Mouse (Mus musculus): ENCODE data around the gene Ptpro. TPM values are rescaled to one million over a fixed set of nuclear protein-coding genes. Genes with fewer than 3 reads are reported as not detected.

Ptpro gene
- polyA plus RNA-seq, 1 experiment from 2014 or later = 4.5 TPM

GRCm38 (mm10) chr6:137252887-137253242 is 746 bp downstream of the Ptpro start:
- H3K9ac ChIP-seq (replicated peaks; ENCODE audit: low read length) = peak overlapping the region; percentile 58
- H3K4me3 ChIP-seq (ENCODE audit: low read depth, low read length) = peak overlapping the region; percentile 41
- H3K4me1 ChIP-seq (ENCODE audit: control insufficient read depth, insufficient read depth, low read length) = no peaks in the 10 kb centered on the region
- peak overlapping the region; percentile 87 for H3K4me2 ChIP-seq (ENCODE audit: low read depth, low read length)
- no peaks in the 10 kb centered on the region for H3K9me3 ChIP-seq (replicated peaks; ENCODE audit: control insufficient read depth, low read length)
- H3K27ac ChIP-seq (replicated peaks; ENCODE audit: low read depth, low read length) = no peak overlapping the region
- DNase-seq (ENCODE audit: low spot score) (no peak), ATAC-seq (replicated peaks; ENCODE audit: insufficient number of reproducible peaks, low FRiP score, low TSS enrichment, low read depth) (peak; percentile 21; the same call in 1 of the 2 replicates)
- no peaks in the 10 kb centered on the region for H3K36me3 ChIP-seq (replicated peaks; ENCODE audit: control insufficient read depth, insufficient read depth, low read depth, low read length)
- H3K27me3 ChIP-seq (ENCODE audit: control insufficient read depth, insufficient read depth, low read length) = peaks cover 9% of the 10 kb centered on the region
- WGBS = 0% methylated on average over 15 of the region's 15 CpGs

- Histone ChIP-seq H3K9ac (replicated peaks; ENCODE audit: low read length) (no peak overlapping the region), H3K27me3 (ENCODE audit: control insufficient read depth, insufficient read depth, low read length) (peaks cover 9% of the 10 kb centered on the region), H3K4me3 (ENCODE audit: low read depth, low read length) (no peak overlapping the region), H3K9me3 (replicated peaks; ENCODE audit: control insufficient read depth, low read length) (no peaks in the 10 kb centered on the region), H3K27ac (replicated peaks; ENCODE audit: low read depth, low read length) (no peak overlapping the region), H3K36me3 (replicated peaks; ENCODE audit: control insufficient read depth, insufficient read depth, low read depth, low read length) (no peaks in the 10 kb centered on the region), H3K4me1 (ENCODE audit: control insufficient read depth, insufficient read depth, low read length) (no peaks in the 10 kb centered on the region), H3K4me2 (ENCODE audit: low read depth, low read length) (no peak overlapping the region)
- ATAC-seq (replicated peaks; ENCODE audit: insufficient number of reproducible peaks, low FRiP score, low TSS enrichment, low read depth) (no peak), DNase-seq (ENCODE audit: low spot score) (peak; percentile 75)
- WGBS = 8% methylated on average over 7 of the region's 7 CpGs
Observed at GRCm38 (mm10) chr6:137253415-137253814, 1.3 kb downstream of the Ptpro start.

- Histone ChIP-seq H3K9ac (replicated peaks; ENCODE audit: low read length) (no peak overlapping the region), H3K27ac (replicated peaks; ENCODE audit: low read depth, low read length) (no peak overlapping the region), H3K4me3 (ENCODE audit: low read depth, low read length) (no peak overlapping the region), H3K4me2 (ENCODE audit: low read depth, low read length) (no peak overlapping the region), H3K36me3 (replicated peaks; ENCODE audit: control insufficient read depth, insufficient read depth, low read depth, low read length) (no peaks in the 10 kb centered on the region), H3K4me1 (ENCODE audit: control insufficient read depth, insufficient read depth, low read length) (no peaks in the 10 kb centered on the region), H3K9me3 (replicated peaks; ENCODE audit: control insufficient read depth, low read length) (no peaks in the 10 kb centered on the region), H3K27me3 (ENCODE audit: control insufficient read depth, insufficient read depth, low read length) (no peaks in the 10 kb centered on the region)
- ATAC-seq (replicated peaks; ENCODE audit: insufficient number of reproducible peaks, low FRiP score, low TSS enrichment, low read depth) = no peak
- no peak for DNase-seq (ENCODE audit: low spot score)
- WGBS = 100% methylated on average over 1 of the region's 1 CpGs
Observed at GRCm38 (mm10) chr6:137261033-137261432, 8.9 kb downstream of the Ptpro start.

GRCm38 (mm10) chr6:137262087-137262486 is 10.0 kb downstream of the Ptpro start:
- ATAC-seq (replicated peaks; ENCODE audit: insufficient number of reproducible peaks, low FRiP score, low TSS enrichment, low read depth) = no peak
- no peaks in the 10 kb centered on the region for H3K4me1 ChIP-seq (ENCODE audit: control insufficient read depth, insufficient read depth, low read length)
- no peaks in the 10 kb centered on the region for H3K27me3 ChIP-seq (ENCODE audit: control insufficient read depth, insufficient read depth, low read length)
- no peaks in the 10 kb centered on the region for H3K9me3 ChIP-seq (replicated peaks; ENCODE audit: control insufficient read depth, low read length)
- DNase-seq (ENCODE audit: low spot score) = no peak
- H3K36me3 ChIP-seq (replicated peaks; ENCODE audit: control insufficient read depth, insufficient read depth, low read depth, low read length) = no peaks in the 10 kb centered on the region
- 59% methylated on average over 3 of the region's 3 CpGs for WGBS
- no peak overlapping the region for H3K9ac ChIP-seq (replicated peaks; ENCODE audit: low read length)
- H3K4me3 ChIP-seq (ENCODE audit: low read depth, low read length) = no peak overlapping the region
- H3K27ac ChIP-seq (replicated peaks; ENCODE audit: low read depth, low read length) = no peak overlapping the region
- H3K4me2 ChIP-seq (ENCODE audit: low read depth, low read length) = no peak overlapping the region

GRCm38 (mm10) chr6:137268019-137268418 is 15.9 kb downstream of the Ptpro start:
- WGBS = 86% methylated on average over 8 of the region's 8 CpGs
- no peak for ATAC-seq (replicated peaks; ENCODE audit: insufficient number of reproducible peaks, low FRiP score, low TSS enrichment, low read depth)

GRCm38 (mm10) chr6:137268592-137268991 is 16.5 kb downstream of the Ptpro start:
- Histone ChIP-seq H3K27ac (replicated peaks; ENCODE audit: low read depth, low read length) (no peak overlapping the region), H3K4me2 (ENCODE audit: low read depth, low read length) (no peak overlapping the region), H3K36me3 (replicated peaks; ENCODE audit: control insufficient read depth, insufficient read depth, low read depth, low read length) (no peaks in the 10 kb centered on the region), H3K9ac (replicated peaks; ENCODE audit: low read length) (no peak overlapping the region), H3K27me3 (ENCODE audit: control insufficient read depth, insufficient read depth, low read length) (no peaks in the 10 kb centered on the region), H3K9me3 (replicated peaks; ENCODE audit: control insufficient read depth, low read length) (no peaks in the 10 kb centered on the region), H3K4me3 (ENCODE audit: low read depth, low read length) (no peak overlapping the region), H3K4me1 (ENCODE audit: control insufficient read depth, insufficient read depth, low read length) (no peaks in the 10 kb centered on the region)
- 91% methylated on average over 10 of the region's 10 CpGs for WGBS
- no peak for DNase-seq (ENCODE audit: low spot score)
- no peak for ATAC-seq (replicated peaks; ENCODE audit: insufficient number of reproducible peaks, low FRiP score, low TSS enrichment, low read depth)

More at GRCm38 (mm10) chr6:137268019-137268418, 15.9 kb downstream of the Ptpro start:
- Histone ChIP-seq H3K27ac (replicated peaks; ENCODE audit: low read depth, low read length) (no peak overlapping the region), H3K36me3 (replicated peaks; ENCODE audit: control insufficient read depth, insufficient read depth, low read depth, low read length) (no peaks in the 10 kb centered on the region), H3K4me3 (ENCODE audit: low read depth, low read length) (no peak overlapping the region), H3K4me2 (ENCODE audit: low read depth, low read length) (no peak overlapping the region), H3K9ac (replicated peaks; ENCODE audit: low read length) (no peak overlapping the region), H3K9me3 (replicated peaks; ENCODE audit: control insufficient read depth, low read length) (no peaks in the 10 kb centered on the region), H3K27me3 (ENCODE audit: control insufficient read depth, insufficient read depth, low read length) (no peaks in the 10 kb centered on the region), H3K4me1 (ENCODE audit: control insufficient read depth, insufficient read depth, low read length) (no peaks in the 10 kb centered on the region)
- no peak for DNase-seq (ENCODE audit: low spot score)

- Histone ChIP-seq H3K4me1 (ENCODE audit: control insufficient read depth, insufficient read depth, low read length) (no peaks in the 10 kb centered on the region), H3K27me3 (ENCODE audit: control insufficient read depth, insufficient read depth, low read length) (no peaks in the 10 kb centered on the region), H3K9me3 (replicated peaks; ENCODE audit: control insufficient read depth, low read length) (no peaks in the 10 kb centered on the region), H3K9ac (replicated peaks; ENCODE audit: low read length) (no peak overlapping the region), H3K4me2 (ENCODE audit: low read depth, low read length) (no peak overlapping the region), H3K27ac (replicated peaks; ENCODE audit: low read depth, low read length) (no peak overlapping the region), H3K36me3 (replicated peaks; ENCODE audit: control insufficient read depth, insufficient read depth, low read depth, low read length) (no peaks in the 10 kb centered on the region), H3K4me3 (ENCODE audit: low read depth, low read length) (no peak overlapping the region)
- WGBS = 91% methylated on average over 8 of the region's 8 CpGs
- DNase-seq (ENCODE audit: low spot score) (no peak), ATAC-seq (replicated peaks; ENCODE audit: insufficient number of reproducible peaks, low FRiP score, low TSS enrichment, low read depth) (no peak)
Observed at GRCm38 (mm10) chr6:137272513-137272912, 20.4 kb downstream of the Ptpro start.

GRCm38 (mm10) chr6:137277587-137277994 is 25.5 kb downstream of the Ptpro start:
- H3K4me1 ChIP-seq (ENCODE audit: control insufficient read depth, insufficient read depth, low read length) = no peaks in the 10 kb centered on the region
- DNase-seq (ENCODE audit: low spot score) (no peak), ATAC-seq (replicated peaks; ENCODE audit: insufficient number of reproducible peaks, low FRiP score, low TSS enrichment, low read depth) (peak; percentile 55; the same call in 1 of the 2 replicates)
- H3K27me3 ChIP-seq (ENCODE audit: control insufficient read depth, insufficient read depth, low read length) = no peaks in the 10 kb centered on the region
- no peaks in the 10 kb centered on the region for H3K9me3 ChIP-seq (replicated peaks; ENCODE audit: control insufficient read depth, low read length)
- no peak overlapping the region for H3K9ac ChIP-seq (replicated peaks; ENCODE audit: low read length)
- H3K36me3 ChIP-seq (replicated peaks; ENCODE audit: control insufficient read depth, insufficient read depth, low read depth, low read length) = no peaks in the 10 kb centered on the region
- 68% methylated on average over 12 of the region's 12 CpGs for WGBS
- H3K4me2 ChIP-seq (ENCODE audit: low read depth, low read length) = no peak overlapping the region
- no peak overlapping the region for H3K27ac ChIP-seq (replicated peaks; ENCODE audit: low read depth, low read length)
- no peak overlapping the region for H3K4me3 ChIP-seq (ENCODE audit: low read depth, low read length)

Data from embryonic facial prominence, embryonic 11.5 days (tissue).